Mouse (Mus musculus) heart, postnatal 0 days (tissue): ENCODE results near the gene Gabbr1.
A peak's percentile ranks its signal among the peaks of the same experiment; 100 is the strongest.

ENCODE experiments used
- CTCF ChIP-seq: IDR thresholded peaks from 2 replicates; pipeline ENCODE4 v1.5.1; 2016; ENCODE audit warnings: antibody characterized with exemption, control low read depth, low read depth
- EP300 ChIP-seq: IDR thresholded peaks from 2 replicates; pipeline ENCODE4 v1.6.1; 2016; ENCODE audit warnings: antibody characterized with exemption, low read depth

GRCm38 (mm10) chr17:36997033-36997735 lies 48.6 kb upstream of the Gabbr1 start:
- TF ChIP-seq CTCF (peak; percentile 81), EP300 (no peak)
